Mouse (Mus musculus) small intestine, adult 2 months (tissue): ENCODE data around the gene Gm17416. TPM values are rescaled to one million over a fixed set of nuclear protein-coding genes. Genes with fewer than 3 reads are reported as not detected.

Experiments used
- H3K27ac ChIP-seq: fragments of 200-500 bp; 2 replicates; pipeline ENCODE4 v1.5.1; 2012; ENCODE audit warnings: low read depth, low read length, control low read depth, inconsistent platforms; ENCODE audit not compliant: insufficient read depth
- H3K27me3 ChIP-seq: fragments of 200-500 bp; 2 replicates; pipeline ENCODE4 v1.6.1; 2012; ENCODE audit warnings: mild to moderate bottlenecking, moderate library complexity, low read length, inconsistent platforms; ENCODE audit not compliant: control insufficient read depth, insufficient read depth
- H3K36me3 ChIP-seq: fragments of 200-500 bp; 2 replicates; pipeline ENCODE4 v1.6.1; 2012; ENCODE audit warnings: mild to moderate bottlenecking, low read length, control low read depth, inconsistent platforms; ENCODE audit not compliant: control insufficient read depth, insufficient read depth
- H3K4me1 ChIP-seq: fragments of 200-500 bp; 2 replicates; pipeline ENCODE4 v1.6.1; 2012; ENCODE audit warnings: low read length, inconsistent platforms, mixed read lengths; ENCODE audit not compliant: control insufficient read depth, insufficient read depth, insufficient read length
- H3K4me3 ChIP-seq: fragments of 200-500 bp; 2 replicates; pipeline ENCODE4 v1.5.1; 2012; ENCODE audit warnings: low read depth, mild to moderate bottlenecking, control low read depth, inconsistent platforms, low read length, moderate library complexity
- CTCF ChIP-seq: fragments of 200-500 bp; IDR thresholded peaks from 2 replicates; pipeline ENCODE4 v1.5.1; 2012; ENCODE audit warnings: low read depth, mild to moderate bottlenecking, control low read depth, inconsistent platforms, low read length, moderate library complexity, mixed read lengths; ENCODE audit not compliant: insufficient replicate concordance, insufficient read length; ENCODE audit errors: extremely low read depth
- POLR2A ChIP-seq: fragments of 200-500 bp; IDR thresholded peaks from 2 replicates; pipeline ENCODE4 v1.6.1; 2012; ENCODE audit warnings: low read depth, mild to moderate bottlenecking, control low read depth, inconsistent platforms, low read length, moderate library complexity
- WGBS: fragments of 180-500 bp; shearing (Covaris S2); methylation state at CpG from one replicate; pipeline ENCODE4 v1.1.7; 2018; 5-methylcytosine and 5-hydroxymethylcytosine counted together
- polyA plus RNA-seq: library from polyadenylated mRNA; depleted of rRNA; stranded (reverse); fragments of >200 nt; gene quantifications from 2 replicates; pipeline ENCODE4 v1.2.3, GENCODE M21; 2012

Gm17416 gene
- polyA plus RNA-seq, 1 experiment, result not detected

DNA sequence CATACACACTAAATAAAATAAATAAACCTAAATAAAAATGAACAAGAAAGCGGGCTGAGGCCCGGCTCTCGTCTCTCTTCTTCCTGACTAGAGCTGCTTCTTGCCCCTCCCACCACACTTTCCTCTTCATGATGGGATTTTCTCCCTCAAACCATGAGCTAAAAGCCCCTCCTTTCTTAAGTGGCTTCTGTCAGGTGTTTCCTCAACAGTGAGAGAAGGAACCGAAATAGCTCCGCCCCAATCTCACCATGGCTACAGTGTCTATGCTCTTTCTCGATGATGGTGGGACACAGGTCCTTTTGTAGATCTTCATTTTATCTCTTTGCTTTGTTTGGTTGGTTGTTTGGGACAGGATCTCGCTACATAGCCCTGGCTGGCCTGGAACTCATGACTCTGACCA, 12.5 kb upstream of the Gm17416 start:
- Histone ChIP-seq H3K36me3 (no peaks in the 10 kb centered on the region), H3K27ac (no peak overlapping the region), H3K4me1 (no peaks in the 10 kb centered on the region), H3K27me3 (no peaks in the 10 kb centered on the region), H3K4me3 (no peak overlapping the region)
- 76% methylated on average over 7 of the region's 7 CpGs for WGBS
- TF ChIP-seq CTCF (no peak), POLR2A (no peak)

DNA sequence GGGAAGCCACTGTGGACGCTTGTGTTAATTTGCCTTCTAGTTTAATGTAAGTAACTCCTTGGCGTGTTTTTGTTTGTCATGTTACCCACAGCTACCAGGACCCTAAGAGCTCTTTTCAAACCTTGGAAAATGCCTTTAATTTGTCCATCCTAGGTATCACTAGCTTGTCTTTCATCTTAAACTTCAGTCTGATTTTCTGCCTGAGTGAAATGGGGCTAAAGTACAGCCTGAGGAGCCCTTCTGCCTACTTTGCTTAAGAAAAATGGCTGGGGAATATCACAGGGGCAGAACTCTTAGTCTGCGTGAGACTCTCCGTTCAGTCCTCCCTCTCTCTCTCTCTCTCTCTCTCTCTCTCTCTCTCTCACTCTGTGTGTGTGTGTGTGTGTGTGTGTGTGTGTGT, 743 bp downstream of the Gm17416 start:
- H3K27ac ChIP-seq, result no peak overlapping the region
- 70% methylated on average over 4 of the region's 4 CpGs for WGBS
- peaks cover 2% of the 10 kb centered on the region; the same call in 1 of the 2 replicates for H3K27me3 ChIP-seq
- no peaks in the 10 kb centered on the region for H3K4me1 ChIP-seq
- H3K4me3 ChIP-seq, result no peak overlapping the region
- TF ChIP-seq CTCF, result no peak
- TF ChIP-seq POLR2A, result no peak
- no peaks in the 10 kb centered on the region for H3K36me3 ChIP-seq

DNA sequence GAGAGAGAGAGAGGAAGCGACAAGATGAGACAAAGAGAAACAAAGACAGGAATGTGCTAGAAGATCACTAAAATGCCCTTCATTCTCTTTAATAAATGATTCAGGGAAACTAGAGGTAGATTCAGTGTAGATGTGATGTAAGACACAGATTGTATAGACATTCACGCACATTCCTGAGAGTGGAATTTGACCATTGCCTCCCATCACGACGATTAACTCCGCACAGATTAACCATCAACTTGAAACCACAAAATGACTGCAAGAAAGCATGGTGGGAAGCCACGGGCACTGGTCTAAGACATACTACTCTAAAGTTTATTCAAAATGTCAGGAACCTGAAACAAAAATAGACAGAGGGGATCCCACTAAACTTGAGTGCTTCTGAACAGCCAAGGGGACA, 1.2 kb downstream of the Gm17416 start:
- H3K4me3 ChIP-seq, result no peak overlapping the region

GRCm38 (mm10) chr2:152572114-152572794, 3.1 kb downstream of the Gm17416 start, which contains the start of gene Defb21:
TSS of gene Defb21 (plus strand) at chr2:152572744.
- no peak within 1 kb of the TSS for H3K4me3 ChIP-seq
- peaks cover 2% of the 10 kb centered on the region; the same call in 1 of the 2 replicates for H3K27me3 ChIP-seq
- WGBS, result 68% methylated on average over 11 of the region's 11 CpGs
- no peaks in the 10 kb centered on the region for H3K4me1 ChIP-seq
- H3K36me3 ChIP-seq, result no peaks in the 10 kb centered on the region
- TF ChIP-seq POLR2A (no peak), CTCF (peak; percentile 28; the same call in 1 of the 2 replicates)
- H3K27ac ChIP-seq, result no peak within 1 kb of the TSS

More for the DNA sequence above, 1.2 kb downstream of the Gm17416 start:
- no peaks in the 10 kb centered on the region for H3K4me1 ChIP-seq
- 35% methylated on average over 6 of the region's 6 CpGs for WGBS
- H3K36me3 ChIP-seq, result no peaks in the 10 kb centered on the region
- TF ChIP-seq CTCF (no peak), POLR2A (no peak)
- peaks cover 2% of the 10 kb centered on the region; the same call in 1 of the 2 replicates for H3K27me3 ChIP-seq
- H3K27ac ChIP-seq, result no peak overlapping the region

- no peak overlapping the region for H3K4me3 ChIP-seq
- H3K27ac ChIP-seq, result no peak overlapping the region
- no peaks in the 10 kb centered on the region for H3K36me3 ChIP-seq
- 95% methylated on average over 8 of the region's 8 CpGs for WGBS
- peaks cover 2% of the 10 kb centered on the region; the same call in 1 of the 2 replicates for H3K27me3 ChIP-seq
- no peaks in the 10 kb centered on the region for H3K4me1 ChIP-seq
- TF ChIP-seq CTCF, result no peak
- no peak for TF ChIP-seq POLR2A
These were observed 4.3 kb downstream of the Gm17416 start for GRCm38 (mm10) chr2:152573484-152573883.

- Histone ChIP-seq H3K4me3 (no peak within 1 kb of the TSS), H3K36me3 (no peaks in the 10 kb centered on the region), H3K4me1 (no peaks in the 10 kb centered on the region), H3K27ac (no peak within 1 kb of the TSS), H3K27me3 (no peaks in the 10 kb centered on the region)
- TF ChIP-seq CTCF, result no peak
- no peak for TF ChIP-seq POLR2A
- 70% methylated on average over 7 of the region's 7 CpGs for WGBS
These were observed 11.0 kb downstream of the Gm17416 start, which contains the start of gene Defb19 for GRCm38 (mm10) chr2:152580107-152580506. TSS of gene Defb19 (minus strand) at chr2:152580312.

- Histone ChIP-seq H3K27me3 (no peaks in the 10 kb centered on the region), H3K4me3 (no peak overlapping the region), H3K27ac (no peak overlapping the region), H3K36me3 (no peaks in the 10 kb centered on the region), H3K4me1 (no peaks in the 10 kb centered on the region)
- TF ChIP-seq CTCF (no peak), POLR2A (no peak)
- WGBS, result 66% methylated on average over 11 of the region's 11 CpGs
These were observed 11.5 kb downstream of the Gm17416 start for GRCm38 (mm10) chr2:152580612-152581011.
